Mouse (Mus musculus) spleen, postnatal 4 days (tissue): ENCODE measurements around the gene Rims1.

Experiments
- DNase-seq, 2 experiments: peaks; one replicate each; pipeline ENCODE4 v3.0.0; 2022; ENCODE audit warnings: low spot score in 2 of 2

Rims1 gene

GRCm38 (mm10) chr1:22248898-22249386, 556.9 kb downstream of the Rims1 start:
- no peak for DNase-seq

GRCm38 (mm10) chr1:22245748-22246147, 560.0 kb downstream of the Rims1 start:
- no peak for DNase-seq
